Mouse (Mus musculus) neural tube, embryonic 11.5 days (tissue): ENCODE results near the gene Cgnl1. TPM values are rescaled to one million over a fixed set of nuclear protein-coding genes. Genes with fewer than 3 reads are reported as not detected.

Experiments used
- ATAC-seq: fragments of 200-750 bp; cut with Nextera tagmentation; 2 replicates; pipeline ENCODE4 v1.8.0; 2017; ENCODE audit warnings: moderate number of reproducible peaks, mild to moderate bottlenecking, moderate TSS enrichment, moderate library complexity; ENCODE audit not compliant: insufficient read depth, low FRiP score, low TSS enrichment
- DNase-seq: peaks from one replicate; pipeline ENCODE4 v3.0.0-alpha.2; 2015; ENCODE audit warnings: low spot score
- H3K27ac ChIP-seq: fragments of 300-500 bp; sonication (generic); 2 replicates; pipeline ENCODE4 v1.5.1; 2014; ENCODE audit warnings: low read depth, mild to moderate bottlenecking, low read length
- H3K27me3 ChIP-seq: fragments of 300-500 bp; sonication (generic); 2 replicates; pipeline ENCODE4 v1.6.1; 2014; ENCODE audit warnings: mild to moderate bottlenecking, low read length, mixed read lengths; ENCODE audit not compliant: control insufficient read depth, insufficient read depth
- H3K36me3 ChIP-seq: fragments of 300-500 bp; sonication (generic); 2 replicates; pipeline ENCODE4 v1.6.1; 2014; ENCODE audit warnings: mild to moderate bottlenecking, low read length, moderate library complexity, mixed read lengths; ENCODE audit not compliant: control insufficient read depth, insufficient read depth
- H3K4me1 ChIP-seq: fragments of 300-500 bp; sonication (generic); 2 replicates; pipeline ENCODE4 v1.6.1; 2014; ENCODE audit warnings: low read length, mixed read lengths; ENCODE audit not compliant: control insufficient read depth, insufficient read depth
- H3K4me2 ChIP-seq: fragments of 300-500 bp; sonication (generic); 2 replicates; pipeline ENCODE4 v1.6.1; 2014; ENCODE audit warnings: low read depth, mild to moderate bottlenecking, moderate library complexity
- H3K4me3 ChIP-seq: fragments of 300-500 bp; sonication (generic); 2 replicates; pipeline ENCODE4 v1.5.1; 2014; ENCODE audit warnings: low read depth, low read length
- H3K9ac ChIP-seq: fragments of 300-500 bp; sonication (generic); 2 replicates; pipeline ENCODE4 v1.6.1; 2014; ENCODE audit warnings: mild to moderate bottlenecking, low read length
- H3K9me3 ChIP-seq: fragments of 300-500 bp; sonication (generic); 2 replicates; pipeline ENCODE4 v1.6.1; 2016; ENCODE audit warnings: low read length; ENCODE audit not compliant: control insufficient read depth
- WGBS: fragments of 180-500 bp; shearing (Covaris S2); extraction: QIAGEN DNeasy Blood & Tissue Kit; methylation state at CpG from one replicate; pipeline ENCODE4 v1.1.7; 2014; 5-methylcytosine and 5-hydroxymethylcytosine counted together
- polyA plus RNA-seq: library from polyadenylated mRNA; unstranded; fragments of >200 nt; fragmentation: Nextera tagmentation; extraction: Ambion mirVana; gene quantifications from 2 replicates; pipeline ENCODE4 v1.2.1, GENCODE M21; 2014

Cgnl1 gene
- polyA plus RNA-seq, 1 experiment from 2014 or later = 7.5 TPM

GRCm38 (mm10) chr9:71726121-71726520, 45.3 kb downstream of the Cgnl1 start:
- DNase-seq (no peak), ATAC-seq (no peak)
- Histone ChIP-seq H3K9me3 (no peaks in the 10 kb centered on the region), H3K4me3 (no peak overlapping the region), H3K27ac (no peak overlapping the region), H3K4me2 (no peak overlapping the region), H3K9ac (no peak overlapping the region), H3K36me3 (no peaks in the 10 kb centered on the region), H3K27me3 (no peaks in the 10 kb centered on the region), H3K4me1 (no peaks in the 10 kb centered on the region)
- 84% methylated on average over 3 of the region's 3 CpGs for WGBS

GRCm38 (mm10) chr9:71722366-71722765, 49.0 kb downstream of the Cgnl1 start:
- WGBS = 85% methylated on average over 3 of the region's 3 CpGs
- H3K36me3 ChIP-seq = no peaks in the 10 kb centered on the region
- no peaks in the 10 kb centered on the region for H3K27me3 ChIP-seq
- no peaks in the 10 kb centered on the region for H3K9me3 ChIP-seq
- DNase-seq (no peak), ATAC-seq (no peak)
- H3K4me1 ChIP-seq = no peaks in the 10 kb centered on the region
- no peak overlapping the region for H3K4me2 ChIP-seq
- H3K4me3 ChIP-seq = no peak overlapping the region
- H3K27ac ChIP-seq = no peak overlapping the region
- H3K9ac ChIP-seq = no peak overlapping the region

GRCm38 (mm10) chr9:71716995-71717394, 54.4 kb downstream of the Cgnl1 start:
- Histone ChIP-seq H3K9ac (no peak overlapping the region), H3K27ac (no peak overlapping the region), H3K9me3 (no peaks in the 10 kb centered on the region), H3K4me2 (no peak overlapping the region), H3K27me3 (no peaks in the 10 kb centered on the region), H3K4me1 (no peaks in the 10 kb centered on the region), H3K4me3 (no peak overlapping the region), H3K36me3 (no peaks in the 10 kb centered on the region)
- ATAC-seq (no peak), DNase-seq (no peak)
- WGBS = 76% methylated on average over 5 of the region's 5 CpGs

GRCm38 (mm10) chr9:71710776-71711175, 60.6 kb downstream of the Cgnl1 start:
- Histone ChIP-seq H3K4me1 (no peaks in the 10 kb centered on the region), H3K36me3 (no peaks in the 10 kb centered on the region), H3K27me3 (no peaks in the 10 kb centered on the region), H3K4me2 (no peak overlapping the region), H3K9ac (no peak overlapping the region), H3K9me3 (no peaks in the 10 kb centered on the region), H3K4me3 (no peak overlapping the region), H3K27ac (no peak overlapping the region)
- ATAC-seq = no peak
- DNase-seq = no peak
- 86% methylated on average over 10 of the region's 10 CpGs for WGBS

- H3K27me3 ChIP-seq = no peaks in the 10 kb centered on the region
- H3K9me3 ChIP-seq = no peaks in the 10 kb centered on the region
- no peak overlapping the region for H3K4me2 ChIP-seq
- H3K4me3 ChIP-seq = no peak overlapping the region
- 91% methylated on average over 11 of the region's 11 CpGs for WGBS
- H3K4me1 ChIP-seq = no peaks in the 10 kb centered on the region
- DNase-seq = no peak
- H3K9ac ChIP-seq = no peak overlapping the region
- no peaks in the 10 kb centered on the region for H3K36me3 ChIP-seq
- H3K27ac ChIP-seq = no peak overlapping the region
- ATAC-seq = no peak
These were observed 62.2 kb downstream of the Cgnl1 start for GRCm38 (mm10) chr9:71709199-71709598.

GRCm38 (mm10) chr9:71707989-71708388, 63.4 kb downstream of the Cgnl1 start:
- Histone ChIP-seq H3K9me3 (no peaks in the 10 kb centered on the region), H3K4me1 (no peaks in the 10 kb centered on the region), H3K9ac (no peak overlapping the region), H3K27ac (no peak overlapping the region), H3K27me3 (no peaks in the 10 kb centered on the region), H3K4me3 (no peak overlapping the region), H3K36me3 (no peaks in the 10 kb centered on the region), H3K4me2 (no peak overlapping the region)
- DNase-seq = no peak
- 90% methylated on average over 7 of the region's 7 CpGs for WGBS
- ATAC-seq = no peak

GRCm38 (mm10) chr9:71704332-71705014, 66.9 kb downstream of the Cgnl1 start:
- Histone ChIP-seq H3K36me3 (no peaks in the 10 kb centered on the region), H3K4me1 (no peaks in the 10 kb centered on the region), H3K4me2 (no peak overlapping the region), H3K9ac (no peak overlapping the region), H3K27me3 (no peaks in the 10 kb centered on the region), H3K27ac (no peak overlapping the region), H3K9me3 (no peaks in the 10 kb centered on the region), H3K4me3 (no peak overlapping the region)
- ATAC-seq (no peak), DNase-seq (no peak)
- 85% methylated on average over 13 of the region's 13 CpGs for WGBS

GRCm38 (mm10) chr9:71699087-71699486, 72.3 kb downstream of the Cgnl1 start:
- 90% methylated on average over 5 of the region's 5 CpGs for WGBS
- Histone ChIP-seq H3K9ac (no peak overlapping the region), H3K4me2 (no peak overlapping the region), H3K9me3 (no peaks in the 10 kb centered on the region), H3K36me3 (no peaks in the 10 kb centered on the region), H3K4me3 (no peak overlapping the region), H3K27ac (no peak overlapping the region), H3K4me1 (no peaks in the 10 kb centered on the region), H3K27me3 (no peaks in the 10 kb centered on the region)
- DNase-seq (no peak), ATAC-seq (no peak)

GRCm38 (mm10) chr9:71698116-71698515, 73.3 kb downstream of the Cgnl1 start:
- no peaks in the 10 kb centered on the region for H3K36me3 ChIP-seq
- H3K4me1 ChIP-seq = no peaks in the 10 kb centered on the region
- no peak for DNase-seq
- H3K9ac ChIP-seq = no peak overlapping the region
- 85% methylated on average over 3 of the region's 3 CpGs for WGBS
- no peak overlapping the region for H3K27ac ChIP-seq
- no peaks in the 10 kb centered on the region for H3K9me3 ChIP-seq
- no peak overlapping the region for H3K4me2 ChIP-seq
- H3K27me3 ChIP-seq = no peaks in the 10 kb centered on the region
- no peak for ATAC-seq
- H3K4me3 ChIP-seq = no peak overlapping the region
